Mouse (Mus musculus) right cerebral cortex, postnatal 4 days (tissue): ENCODE measurements around the gene Lrrc27.

ENCODE experiments used
- DNase-seq: peaks from one replicate; pipeline ENCODE4 v3.0.0-alpha.2; 2022

Lrrc27 gene

DNA sequence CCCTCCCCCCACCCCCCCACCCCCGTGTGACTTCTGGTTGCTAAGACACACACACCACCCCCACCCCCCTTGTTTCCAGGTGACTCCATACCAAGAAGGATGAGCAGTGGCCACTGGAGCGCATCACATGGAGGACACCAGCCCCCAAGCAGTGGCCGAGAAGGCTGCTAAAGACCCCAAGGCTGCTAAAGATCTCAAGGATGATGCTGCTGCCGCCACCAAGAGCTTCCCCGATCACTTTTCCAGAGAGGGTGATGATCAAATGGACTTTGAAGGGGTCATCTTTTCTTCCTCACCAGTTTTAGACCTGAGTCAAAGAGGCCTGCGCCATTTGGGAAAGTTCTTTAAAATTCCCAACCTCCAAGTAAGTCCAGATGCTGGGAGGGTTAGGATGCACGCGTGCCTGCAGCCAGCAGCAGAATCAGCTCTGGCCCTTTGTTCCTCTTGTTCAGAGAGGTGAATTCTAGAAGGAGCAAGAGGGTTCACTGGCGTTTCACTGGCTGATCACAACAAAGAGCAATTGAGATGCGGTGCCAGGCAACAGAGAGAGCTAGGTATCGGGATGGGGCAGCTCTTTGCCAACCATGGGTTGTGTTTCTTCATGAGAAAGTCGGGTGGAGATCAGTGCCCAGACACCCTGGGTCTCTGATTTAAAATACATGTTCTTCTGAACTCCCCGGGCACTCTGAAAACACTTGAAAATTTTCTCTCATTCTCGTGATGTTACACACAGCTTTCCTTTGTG lies 2.0 kb downstream of the Lrrc27 start:
- DNase-seq = no peak

DNA sequence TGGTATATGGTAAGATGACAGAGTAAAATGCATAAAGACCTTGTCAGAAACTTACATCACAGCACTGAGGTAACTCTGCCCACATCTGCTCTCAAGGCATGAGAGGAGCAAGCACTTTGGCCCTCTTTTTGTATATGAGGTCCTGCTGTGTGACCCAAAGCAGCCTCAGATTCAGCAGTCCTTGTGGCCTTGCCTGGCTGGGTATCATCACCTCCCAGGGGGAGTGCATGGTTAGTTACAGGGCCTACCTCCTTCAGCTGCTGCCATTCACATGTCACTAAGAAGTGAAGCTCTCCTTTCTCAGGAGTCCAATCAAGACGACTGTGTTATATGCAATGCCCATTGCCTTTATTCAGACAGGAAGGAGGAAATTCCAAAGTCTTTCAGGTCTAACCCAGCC lies 2.7 kb downstream of the Lrrc27 start:
- no peak for DNase-seq

GRCm38 (mm10) chr7:139215946-139216345 lies 3.2 kb downstream of the Lrrc27 start:
- no peak for DNase-seq

DNA sequence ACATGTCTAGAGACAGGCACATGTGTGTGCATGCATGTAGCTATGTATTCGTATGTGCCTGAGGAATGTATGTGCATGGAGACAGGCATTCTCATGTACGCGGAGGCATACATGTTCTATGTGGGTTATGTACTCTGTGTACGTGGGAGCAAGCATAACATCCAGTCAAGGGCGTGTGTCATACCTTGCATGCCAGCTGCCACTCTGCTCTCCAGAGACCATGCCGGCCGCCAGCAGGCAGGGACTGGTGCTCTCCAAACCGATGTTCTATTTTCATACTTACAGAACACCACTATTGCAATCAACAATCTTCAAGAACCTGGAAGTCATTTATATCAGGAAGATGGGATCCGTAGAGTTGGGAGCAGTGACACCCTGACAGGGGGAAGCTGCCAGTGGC lies 3.7 kb downstream of the Lrrc27 start:
- no peak for DNase-seq

DNA sequence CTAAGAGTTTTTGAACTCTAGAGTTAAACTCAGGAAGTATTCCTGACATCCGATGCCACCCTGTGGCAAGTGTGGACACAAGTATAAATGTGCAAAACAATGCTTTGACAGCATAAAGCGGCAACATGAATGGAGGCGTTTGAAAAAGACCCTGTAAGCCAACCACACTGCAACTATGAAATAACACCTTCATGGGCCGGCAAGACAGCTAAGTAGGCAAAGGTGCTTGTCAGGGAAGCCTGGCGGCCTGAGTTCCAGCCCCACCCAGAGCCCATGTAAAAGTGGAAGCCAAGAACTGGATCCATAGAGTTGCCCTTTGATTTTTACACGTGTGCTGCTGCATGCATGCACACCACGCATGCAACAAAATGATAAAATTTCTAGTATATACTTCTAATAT lies 4.3 kb downstream of the Lrrc27 start:
- no peak for DNase-seq

- no peak for DNase-seq
Measured at GRCm38 (mm10) chr7:139218641-139219415, 6.0 kb downstream of the Lrrc27 start.

- DNase-seq = no peak
Measured at GRCm38 (mm10) chr7:139219486-139219885, 6.7 kb downstream of the Lrrc27 start.

DNA sequence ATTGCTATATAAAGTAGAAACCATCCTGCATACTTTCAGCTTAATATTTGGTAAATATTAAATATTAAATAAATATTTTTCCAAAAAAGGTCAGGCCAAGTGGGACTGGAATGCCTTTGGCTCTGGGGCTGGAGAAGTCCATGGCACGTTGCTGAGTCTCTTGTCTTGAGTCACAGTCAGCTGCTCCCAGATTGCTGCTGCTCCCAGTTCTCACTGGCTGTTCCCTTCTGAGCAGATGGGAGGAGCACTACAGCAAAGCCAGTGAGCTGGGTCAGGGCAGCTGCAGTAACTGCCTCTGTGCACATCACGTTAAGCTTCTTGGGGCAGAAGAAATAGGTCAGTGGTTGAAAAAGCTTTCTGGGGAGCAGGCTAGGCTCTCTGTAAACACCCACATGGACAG lies 7.5 kb downstream of the Lrrc27 start:
- DNase-seq = no peak

GRCm38 (mm10) chr7:139221072-139221471 lies 8.3 kb downstream of the Lrrc27 start:
- no peak for DNase-seq

DNA sequence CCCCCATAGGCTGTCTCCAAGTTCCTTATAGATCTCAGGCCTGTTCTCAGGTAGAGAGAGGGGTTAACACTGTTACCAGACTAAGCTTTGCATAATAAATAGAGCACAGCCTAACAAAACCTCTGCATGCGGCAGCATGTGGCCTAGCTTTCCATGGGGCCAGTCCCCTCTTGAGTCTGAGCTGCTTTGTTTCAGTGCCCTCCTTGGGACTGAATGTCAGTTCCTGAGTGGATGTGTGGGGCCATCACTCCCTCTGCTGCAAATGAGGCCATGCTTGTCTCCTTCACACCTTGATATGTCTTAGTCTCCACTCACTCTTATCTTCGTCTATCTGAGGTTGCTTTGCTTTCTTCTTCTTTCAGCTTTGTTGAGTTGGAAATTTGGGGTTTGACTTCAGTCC lies 9.1 kb downstream of the Lrrc27 start:
- no peak for DNase-seq

GRCm38 (mm10) chr7:139222341-139222740 lies 9.6 kb downstream of the Lrrc27 start:
- DNase-seq = no peak

- no peak for DNase-seq
Measured at GRCm38 (mm10) chr7:139224070-139224469, 11.3 kb downstream of the Lrrc27 start.

DNA sequence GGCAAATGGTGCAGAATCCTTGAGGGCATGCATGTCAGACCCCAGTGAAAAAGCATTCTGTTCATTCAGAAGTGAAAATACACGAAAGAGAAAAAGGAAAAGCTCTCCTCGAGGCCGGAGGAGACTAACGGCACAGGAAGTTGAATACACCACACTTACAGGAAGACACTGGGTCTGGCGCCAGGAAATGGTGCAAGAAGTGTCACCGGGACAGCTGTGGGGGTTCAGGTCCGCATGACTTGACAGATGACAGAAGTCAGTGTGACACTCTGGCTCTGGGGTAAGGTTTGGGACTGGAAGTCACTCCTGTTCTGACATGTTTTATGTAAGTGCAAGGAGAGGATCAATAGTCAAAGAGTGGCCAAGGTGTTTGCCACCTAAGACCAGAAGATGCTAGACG lies 11.9 kb downstream of the Lrrc27 start:
- DNase-seq = no peak

GRCm38 (mm10) chr7:139226416-139226815 lies 13.6 kb downstream of the Lrrc27 start:
- DNase-seq = no peak

DNA sequence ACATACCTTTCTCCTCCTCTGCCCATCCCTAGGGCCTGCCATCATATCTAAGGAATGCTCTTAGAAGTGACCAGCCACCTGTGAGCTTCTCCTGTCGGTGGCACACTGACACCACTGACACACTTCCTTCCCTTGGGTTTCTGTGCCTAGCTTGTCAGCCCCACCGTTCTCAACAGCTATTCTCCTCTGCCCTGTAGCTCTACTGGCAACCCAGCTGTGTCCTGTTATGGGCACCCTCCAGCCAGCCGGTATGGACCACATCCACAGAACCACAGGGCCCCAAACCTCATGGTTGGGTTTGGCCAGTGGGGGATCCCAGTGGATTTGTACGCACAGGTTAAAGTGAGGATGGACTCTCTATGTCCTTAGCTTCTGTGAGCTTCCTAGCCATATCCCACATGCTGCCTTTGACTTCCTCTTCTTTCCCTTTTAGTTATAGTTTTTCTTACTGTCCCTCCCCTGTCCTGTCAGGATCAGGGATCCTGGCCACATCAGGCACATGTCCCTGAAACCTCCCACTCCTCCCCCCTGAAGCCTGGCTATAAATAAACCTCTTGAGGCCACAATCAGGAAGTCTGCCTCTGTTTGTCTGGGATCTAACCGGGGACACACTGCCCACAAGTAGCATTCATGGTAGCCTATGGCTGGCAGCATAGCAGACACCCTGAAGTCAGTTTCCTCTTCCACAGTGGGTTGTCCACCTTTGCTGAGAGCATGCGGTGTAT lies 15.8 kb downstream of the Lrrc27 start:
- no peak for DNase-seq

GRCm38 (mm10) chr7:139229837-139230236 lies 17.0 kb downstream of the Lrrc27 start:
- DNase-seq = no peak

DNA sequence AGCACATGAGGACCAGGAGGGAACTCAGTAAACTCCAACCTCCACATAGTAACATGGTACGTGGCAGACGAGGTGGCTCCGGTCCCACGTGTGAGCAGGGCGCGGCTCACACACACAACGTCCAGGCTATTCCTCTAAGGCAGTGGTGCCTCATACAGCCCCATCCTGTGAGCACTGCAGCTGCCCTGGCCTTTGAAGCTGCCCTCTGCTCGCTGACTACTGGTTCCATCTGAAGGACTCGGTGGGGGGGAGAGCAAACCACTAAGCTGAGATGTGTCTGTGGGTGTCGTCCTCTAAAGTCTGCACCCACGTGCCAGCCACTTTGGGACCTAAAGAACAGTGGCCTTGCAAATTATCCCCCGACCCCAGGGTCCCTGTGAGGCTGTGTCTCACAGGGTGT lies 17.5 kb downstream of the Lrrc27 start:
- no peak for DNase-seq

GRCm38 (mm10) chr7:139233714-139234113 lies 20.9 kb downstream of the Lrrc27 start:
- peak; percentile 83 for DNase-seq

DNA sequence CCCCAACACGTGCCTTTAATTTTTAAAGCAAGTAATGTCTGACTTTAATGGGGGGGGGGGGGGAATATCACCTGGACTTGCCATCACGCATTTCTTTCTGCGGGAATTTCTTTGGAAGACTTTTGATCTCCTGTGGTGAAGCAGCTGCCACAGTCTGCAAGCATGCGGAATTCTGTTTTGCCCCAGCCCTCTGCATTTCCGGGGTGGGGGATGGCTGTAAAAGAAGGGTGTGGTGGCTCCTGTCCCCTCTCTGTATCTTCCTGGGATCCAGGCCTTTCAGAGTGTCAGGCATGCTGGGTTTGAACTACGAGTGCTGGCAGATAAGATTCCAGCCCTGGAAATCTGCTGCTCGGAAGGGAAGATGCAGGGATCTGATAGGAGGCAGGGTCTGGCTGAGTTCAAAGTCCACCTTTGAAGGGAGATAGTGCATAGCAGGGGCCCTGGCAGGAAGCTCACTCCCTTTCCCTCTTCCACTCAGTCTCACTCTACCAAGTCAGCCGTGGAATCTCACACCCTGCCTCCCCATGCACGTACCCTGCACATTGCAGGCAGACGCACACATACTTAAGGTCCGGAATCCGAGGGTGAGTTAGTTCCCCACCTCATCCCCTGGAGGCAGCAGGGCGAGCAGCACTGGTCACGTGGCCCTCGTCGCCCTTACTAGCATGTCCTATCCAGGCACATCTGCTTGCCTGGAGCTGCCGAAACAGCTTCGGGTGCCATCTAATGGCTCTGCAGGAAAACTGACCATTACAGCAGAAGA lies 21.8 kb downstream of the Lrrc27 start:
- peak; percentile 25 for DNase-seq

DNA sequence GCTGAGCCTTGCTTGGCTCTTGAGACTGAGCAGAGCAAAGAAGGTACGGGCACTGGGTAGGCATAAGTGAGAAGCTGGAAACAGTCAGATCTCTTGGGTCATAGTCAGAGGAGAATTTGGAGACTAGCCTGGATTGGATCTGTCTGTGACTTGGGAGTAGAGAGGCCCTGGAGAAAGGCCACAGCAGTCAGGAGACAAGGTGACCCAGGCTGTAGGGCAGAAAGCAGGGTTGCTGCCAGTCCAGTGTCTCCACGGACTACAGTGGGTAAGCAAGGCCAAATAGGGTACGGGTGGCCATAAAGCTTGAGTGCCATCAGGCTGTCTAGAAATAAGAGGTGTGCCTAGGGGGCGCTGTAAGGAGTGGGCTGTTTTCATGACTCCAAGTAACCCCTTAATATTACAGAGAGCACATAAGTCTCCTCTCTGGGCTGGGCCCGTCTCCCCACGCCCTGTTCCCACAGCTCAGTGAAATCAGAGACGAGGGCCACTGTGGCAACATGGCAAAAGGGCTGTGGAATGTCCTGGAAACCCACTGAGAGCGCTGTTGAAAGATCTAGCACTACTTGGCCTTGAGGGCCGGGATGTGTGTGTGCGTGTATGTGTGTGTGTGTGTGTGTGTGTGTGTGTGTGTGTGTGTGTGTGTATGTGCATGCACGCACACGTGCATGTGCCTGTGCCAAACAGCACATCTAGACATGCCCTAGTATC lies 23.0 kb downstream of the Lrrc27 start:
- DNase-seq = no peak

DNA sequence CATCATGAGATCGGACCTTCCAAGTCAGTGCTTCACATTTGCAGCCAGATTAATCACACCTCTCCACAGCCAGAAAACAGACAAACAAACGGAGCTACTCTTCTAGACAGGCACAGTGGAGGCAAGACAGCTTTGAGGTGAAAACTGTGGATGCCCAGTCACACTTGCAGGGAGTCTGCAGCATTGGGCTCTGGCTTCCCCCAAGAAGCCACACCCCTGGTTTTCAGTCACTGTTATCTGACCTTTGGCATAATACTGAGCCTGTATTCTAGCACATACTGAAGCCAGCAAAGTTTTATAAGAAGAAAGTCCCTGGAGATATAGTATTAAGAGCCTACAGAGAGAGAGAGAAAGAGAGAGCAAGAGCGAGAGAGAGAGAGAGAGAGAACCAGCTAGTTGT lies 26.6 kb downstream of the Lrrc27 start:
- no peak for DNase-seq

DNA sequence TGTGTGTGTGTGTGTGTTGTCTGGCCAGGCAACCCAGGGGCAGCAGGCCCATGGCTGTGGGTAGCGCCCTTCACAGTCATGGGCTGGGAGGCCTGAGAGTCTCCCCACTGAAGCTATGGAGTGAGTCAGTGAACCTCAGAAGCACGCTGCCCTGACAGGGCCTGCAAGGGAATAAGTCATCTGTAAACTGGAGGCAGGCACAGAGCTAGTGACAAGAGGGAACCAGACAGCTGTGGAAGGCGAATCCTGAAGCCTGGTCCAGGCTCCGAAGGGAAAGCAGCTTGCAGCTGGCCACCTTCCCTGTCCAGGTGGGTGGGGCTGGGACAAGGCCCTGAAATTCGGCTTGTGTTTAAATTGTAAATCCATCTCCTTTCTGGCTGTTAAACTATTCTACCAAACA lies 33.3 kb downstream of the Lrrc27 start:
- no peak for DNase-seq
